Mouse (Mus musculus) embryo, embryonic 9.5 days (tissue): ENCODE data around the gene Snrnp70.

Source experiments
- DNase-seq: peaks from one replicate; pipeline ENCODE4 v3.0.0-alpha.2; 2017; ENCODE audit errors: extremely low spot score

Snrnp70 gene

DNA sequence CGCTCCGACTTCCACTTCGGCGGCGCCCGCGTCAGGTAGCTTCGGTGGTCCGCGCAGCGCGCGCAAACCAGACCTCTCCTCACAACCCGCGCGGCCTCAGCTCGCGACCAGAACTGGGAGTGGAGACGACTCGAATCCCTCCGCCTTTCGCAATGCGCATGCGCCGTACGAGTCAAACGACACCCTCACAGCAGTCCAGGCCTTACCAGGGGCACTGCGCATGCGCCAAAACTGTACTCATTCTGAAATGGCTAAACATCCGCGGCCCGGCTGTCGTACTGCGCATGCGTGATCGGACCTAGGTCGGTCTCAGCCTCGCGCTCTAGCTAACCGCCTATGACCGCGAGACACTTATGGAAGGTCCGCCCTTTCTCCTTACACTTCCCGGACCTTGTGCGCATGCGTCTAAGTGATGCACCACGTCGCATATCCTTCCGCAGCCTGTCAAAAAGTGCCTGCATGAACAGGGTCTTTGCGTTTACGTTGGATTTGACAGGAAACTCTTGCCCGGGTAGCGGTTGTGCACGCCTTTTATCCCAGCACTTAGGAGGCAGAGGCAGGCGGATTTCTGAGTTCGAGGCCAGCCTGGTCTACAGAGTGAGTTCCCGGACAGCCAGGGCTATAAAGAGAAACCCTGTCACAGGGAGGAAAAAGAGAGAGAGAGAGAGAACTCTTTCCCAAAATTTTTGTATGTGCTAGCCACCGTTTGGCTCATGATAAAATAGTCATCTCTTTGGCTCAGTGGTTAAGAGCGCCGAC is at the start of gene Snrnp70:
Snrnp70 (minus strand) TSS at position 165 of the 759 bp plus-strand sequence.
- peak; percentile 100 for DNase-seq

DNA sequence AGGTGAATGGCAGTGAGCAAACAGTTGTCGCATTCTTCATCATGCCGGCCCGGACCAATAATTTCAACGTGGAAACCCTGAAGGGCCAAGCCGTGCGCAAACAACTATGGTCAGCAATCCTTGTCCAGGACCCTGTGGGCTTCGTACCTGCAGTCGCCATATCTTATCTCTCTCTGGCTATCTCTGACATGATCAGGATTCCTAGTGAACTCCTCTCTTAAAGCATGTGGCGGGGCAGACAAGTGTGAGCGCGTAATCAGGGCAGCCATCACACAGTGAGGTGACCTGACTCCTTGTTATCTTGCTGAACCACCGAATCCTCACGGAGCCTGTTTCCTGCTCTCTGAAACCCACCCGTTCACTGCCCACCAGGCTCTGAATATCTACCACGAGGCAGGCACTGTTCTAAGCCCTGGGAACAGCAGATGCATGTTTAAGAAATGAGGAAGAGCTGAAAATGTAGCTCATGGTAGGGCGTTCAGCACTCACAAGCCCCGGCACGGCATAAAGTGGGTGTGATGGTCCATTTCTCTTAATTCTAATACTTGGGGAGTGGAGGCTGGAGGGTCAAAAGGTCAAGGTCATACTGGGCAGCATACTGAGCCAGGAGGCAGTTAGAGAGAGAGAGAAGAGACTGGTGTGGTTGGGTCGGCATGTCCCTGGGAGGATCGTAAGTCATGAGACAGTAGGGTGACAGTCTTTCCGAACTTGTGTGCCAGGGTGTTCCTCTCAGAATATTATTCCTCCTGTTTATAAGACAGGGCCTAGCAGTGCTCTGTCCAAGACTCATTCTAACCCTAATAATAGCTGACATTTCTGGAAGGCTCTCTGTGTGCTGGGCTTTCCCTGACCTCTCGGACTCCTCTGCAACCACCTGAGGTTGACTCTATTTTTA is 48.2 kb upstream of the Snrnp70 start:
- no peak for DNase-seq

DNA sequence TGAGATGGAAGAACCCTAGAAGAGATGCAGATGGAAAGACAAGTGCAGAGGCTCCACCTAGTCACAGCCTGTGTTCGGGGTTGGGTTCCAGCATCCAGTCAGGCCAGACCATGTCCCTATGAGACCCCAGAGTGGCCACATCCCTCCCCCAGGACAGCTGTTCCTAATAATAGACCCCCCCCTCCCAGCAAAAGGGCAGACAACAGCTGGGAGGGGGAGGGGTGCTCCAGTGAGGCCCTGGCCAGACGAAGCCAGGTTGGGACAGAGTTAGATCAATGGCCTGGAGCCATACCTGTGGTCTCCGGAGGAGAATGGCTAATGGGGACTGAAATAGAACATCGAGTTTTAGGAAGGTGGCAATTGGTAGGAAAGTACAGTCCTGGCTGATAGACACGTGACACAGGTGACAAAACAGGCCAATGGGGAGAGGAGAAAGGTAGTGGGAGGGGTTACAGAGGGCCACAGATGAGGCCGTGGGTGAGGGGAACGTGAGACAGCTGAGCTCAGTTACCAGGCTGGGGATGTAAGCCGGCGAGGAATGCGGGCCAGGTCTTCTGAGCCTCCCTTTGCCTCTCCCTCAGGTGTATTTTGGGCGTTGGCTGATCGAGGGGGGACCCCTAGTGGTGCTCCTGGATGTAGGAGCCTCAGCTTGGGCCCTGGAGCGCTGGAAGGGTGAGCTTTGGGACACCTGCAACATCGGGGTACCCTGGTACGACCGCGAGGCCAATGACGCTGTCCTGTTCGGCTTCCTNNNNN is 42.2 kb upstream of the Snrnp70 start, which contains the start of gene Ruvbl2:
Ruvbl2 (minus strand) TSS at position 576 of the 756 bp plus-strand sequence.
- DNase-seq, result no peak

DNA sequence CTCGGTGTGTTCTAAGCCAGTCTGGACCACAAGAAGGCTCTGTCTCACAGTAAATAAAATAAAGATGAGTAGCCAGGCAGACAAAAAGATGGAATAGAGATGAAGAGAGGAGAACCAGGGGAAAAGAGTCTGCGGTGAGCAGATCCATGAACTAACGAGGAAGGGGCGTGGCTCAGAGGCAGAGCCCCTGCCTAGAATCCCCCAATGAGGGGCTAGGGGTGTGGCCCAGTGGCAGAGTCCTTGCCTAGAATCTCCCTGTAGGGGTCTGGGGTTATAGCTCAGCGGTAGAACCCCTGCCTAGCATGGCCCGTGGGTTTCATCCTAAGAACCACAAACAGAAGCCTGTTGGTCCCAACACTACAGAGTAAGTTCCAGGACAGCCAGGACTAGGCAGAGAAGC is 41.5 kb upstream of the Snrnp70 start:
- no peak for DNase-seq

DNA sequence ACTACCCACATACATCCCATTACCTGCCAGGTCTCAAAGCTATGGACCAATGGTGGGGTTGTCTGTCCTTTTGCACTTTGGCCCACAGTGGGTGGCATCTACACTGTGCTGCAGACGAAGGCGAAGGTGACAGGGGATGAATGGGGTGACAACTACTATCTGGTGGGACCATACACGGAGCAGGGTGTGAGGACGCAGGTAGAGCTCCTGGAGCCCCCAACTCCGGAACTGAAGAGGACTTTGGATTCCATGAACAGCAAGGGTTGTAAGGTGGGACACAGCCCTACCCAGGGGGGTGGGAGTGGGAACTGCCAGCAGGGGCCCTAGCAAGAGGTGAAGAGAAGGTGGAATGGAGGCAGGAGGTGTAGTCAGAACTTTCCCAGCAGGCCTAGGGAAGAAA is 40.9 kb upstream of the Snrnp70 start:
- DNase-seq, result no peak

DNA sequence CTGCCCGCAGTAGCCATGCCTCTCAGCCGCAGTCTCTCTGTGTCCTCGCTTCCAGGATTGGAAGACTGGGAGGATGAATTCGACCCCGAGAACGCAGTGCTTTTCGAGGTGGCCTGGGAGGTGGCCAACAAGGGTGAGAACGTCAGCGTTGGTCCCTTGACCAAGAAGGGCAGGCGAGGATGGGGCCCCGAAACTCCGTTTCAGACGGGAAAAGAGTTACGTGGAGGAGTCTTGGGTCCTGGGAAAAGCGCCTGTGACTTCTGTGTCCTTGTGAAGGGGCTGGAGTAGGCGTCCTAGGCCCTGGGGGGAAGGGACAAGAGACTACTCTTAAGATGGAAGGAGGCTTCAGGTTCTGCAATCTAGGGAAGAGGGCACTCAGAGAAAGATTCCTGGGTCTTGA is 39.5 kb upstream of the Snrnp70 start:
- no peak for DNase-seq

DNA sequence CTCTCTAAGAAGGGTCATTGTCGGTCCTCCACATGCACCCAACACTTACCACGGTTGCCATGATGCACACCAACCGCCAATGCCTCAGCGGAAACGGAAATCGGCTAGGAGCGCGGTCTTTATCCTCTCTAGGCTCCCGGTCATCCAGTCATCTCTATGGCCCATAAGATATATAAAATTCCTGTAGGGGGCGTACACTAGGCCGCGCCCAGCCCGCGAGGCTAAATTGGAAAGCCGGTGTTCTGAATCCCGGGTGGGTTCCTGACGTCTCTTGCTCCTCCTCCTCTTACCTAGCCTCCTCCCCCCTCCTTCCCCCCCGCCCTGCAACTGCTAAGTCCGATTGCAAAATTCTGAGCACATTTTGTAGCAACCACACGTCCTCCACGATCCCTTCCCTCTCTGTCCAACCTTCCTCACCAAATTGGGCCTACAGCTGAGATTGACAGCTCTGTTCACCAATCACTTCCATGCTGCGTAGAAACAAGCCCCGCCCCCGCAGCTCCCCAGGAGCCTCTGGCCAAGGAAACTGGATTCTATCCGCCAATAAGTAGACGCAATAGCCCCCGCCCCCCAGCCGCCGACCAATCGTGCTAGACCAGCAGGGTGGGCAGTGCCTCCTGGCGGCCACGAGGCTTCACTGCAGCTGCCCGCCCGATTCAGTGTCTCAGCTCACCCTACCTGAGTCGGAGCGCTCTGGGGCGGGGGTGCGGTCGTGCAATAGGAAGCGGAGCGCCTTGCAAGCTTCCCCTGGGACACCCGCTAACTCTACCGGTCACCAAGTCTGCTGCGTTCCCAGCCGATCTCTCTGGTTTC is 38.9 kb upstream of the Snrnp70 start, which contains the start of gene Gys1:
Gys1 (plus strand) TSS at position 642 of the 813 bp plus-strand sequence.
- DNase-seq, result peak; percentile 100

DNA sequence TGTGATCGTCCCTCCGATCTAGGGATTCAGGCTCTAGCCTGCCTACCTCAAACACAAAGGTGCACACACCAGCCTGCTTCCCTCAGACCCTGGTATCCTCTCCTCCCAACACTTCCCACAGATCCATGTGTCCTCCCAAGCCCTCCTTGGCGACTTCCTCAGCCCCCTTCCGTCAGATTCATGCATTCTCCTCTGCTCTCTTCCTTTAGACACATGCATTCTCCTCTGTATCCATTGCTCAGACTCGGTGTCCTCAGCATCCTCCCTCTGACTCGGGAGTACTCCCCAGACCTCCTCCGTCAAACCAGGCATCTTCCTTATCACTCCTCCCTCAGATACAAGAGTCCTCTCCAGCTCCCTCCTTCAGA is 38.3 kb upstream of the Snrnp70 start:
- DNase-seq, result no peak

DNA sequence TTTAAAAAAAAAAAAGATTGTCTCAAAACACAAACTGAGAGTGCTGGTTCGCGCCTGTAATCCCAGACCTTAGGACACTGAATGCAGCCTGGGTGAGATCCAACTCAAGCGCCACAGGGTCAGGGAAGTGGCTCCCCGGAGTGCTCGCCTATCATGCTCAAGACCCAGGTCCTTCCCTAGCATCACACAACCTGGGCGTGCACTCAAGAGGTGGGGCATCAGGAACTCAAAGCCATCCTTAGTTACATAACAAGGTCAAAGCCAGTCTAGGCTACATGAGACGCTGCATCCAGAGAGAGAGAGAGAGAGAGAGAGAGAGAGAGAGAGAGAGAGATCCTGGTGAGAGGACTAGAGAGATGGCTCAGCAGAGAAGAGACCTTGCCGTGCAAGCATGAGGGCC is 31.0 kb upstream of the Snrnp70 start:
- DNase-seq, result no peak

DNA sequence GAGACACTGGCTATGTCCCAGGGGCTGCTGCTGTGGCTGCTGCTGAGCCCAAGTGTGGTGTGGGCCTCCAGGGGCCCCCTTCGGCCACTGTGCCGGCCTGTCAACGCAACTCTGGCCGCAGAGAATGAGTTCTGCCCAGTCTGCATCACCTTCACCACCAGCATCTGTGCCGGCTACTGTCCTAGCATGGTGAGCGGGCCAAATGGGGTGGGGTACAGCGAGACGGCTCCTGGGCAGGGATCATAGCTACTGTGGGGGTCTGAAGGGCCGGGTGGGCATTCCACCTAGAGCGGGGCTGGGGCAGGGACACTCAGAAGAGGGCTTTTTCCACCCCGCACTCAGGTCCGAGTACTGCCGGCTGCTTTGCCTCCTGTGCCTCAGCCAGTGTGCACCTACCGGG is 25.7 kb upstream of the Snrnp70 start:
- no peak for DNase-seq

DNA sequence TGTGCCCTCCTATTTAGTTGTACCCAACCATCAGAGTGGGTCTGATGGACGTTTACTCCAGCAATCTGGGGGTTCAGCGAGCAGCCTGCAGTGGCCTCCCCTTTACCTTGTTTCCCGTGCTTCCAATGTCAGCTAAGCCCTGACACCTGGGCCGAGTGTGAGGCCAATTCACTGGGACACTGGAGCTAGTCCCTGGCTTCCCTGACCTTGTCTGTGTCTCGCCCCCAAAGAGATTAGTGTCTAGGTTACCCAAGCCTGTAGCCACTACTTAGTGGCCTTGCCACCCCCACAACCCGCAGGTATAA is 25.0 kb upstream of the Snrnp70 start, which contains the start of gene Lhb:
Lhb (plus strand) TSS at position 206 of the 305 bp plus-strand sequence.
- no peak for DNase-seq

DNA sequence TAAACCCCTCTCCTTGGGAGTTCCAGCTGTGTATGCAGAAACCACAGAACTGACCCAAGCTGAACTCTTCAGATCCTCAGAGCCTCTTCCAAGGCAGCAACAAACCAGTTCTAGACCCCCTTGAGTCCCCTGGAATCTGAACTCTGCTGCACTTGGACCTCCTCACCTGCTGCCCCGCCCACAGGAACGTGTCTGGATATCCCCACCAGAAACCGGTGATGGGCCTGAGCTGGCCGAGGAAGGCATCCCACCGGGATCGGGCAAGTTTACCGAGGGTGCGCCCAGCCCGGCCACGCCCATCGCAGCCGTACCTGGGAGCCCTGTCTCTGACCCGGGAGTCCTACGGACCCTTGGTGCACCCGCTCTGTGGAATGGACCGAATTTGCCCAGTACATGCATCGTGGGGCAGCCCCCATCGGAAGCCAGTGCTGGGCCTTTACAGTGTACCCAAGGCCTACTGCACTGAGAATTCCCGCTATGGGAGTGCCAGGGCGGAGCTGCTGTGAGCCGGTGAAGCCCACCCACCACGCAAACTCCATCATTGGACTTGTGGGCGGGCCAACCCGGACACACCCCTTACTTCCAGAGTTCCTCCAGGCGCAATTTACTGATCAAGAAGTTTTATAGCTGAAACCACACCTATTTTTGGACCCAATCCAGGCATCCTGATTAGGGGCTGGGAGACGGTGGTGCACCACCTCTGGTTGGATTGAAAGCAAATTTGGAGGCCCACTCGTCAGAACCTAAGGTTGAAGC is 24.5 kb upstream of the Snrnp70 start:
- DNase-seq, result peak; percentile 41

DNA sequence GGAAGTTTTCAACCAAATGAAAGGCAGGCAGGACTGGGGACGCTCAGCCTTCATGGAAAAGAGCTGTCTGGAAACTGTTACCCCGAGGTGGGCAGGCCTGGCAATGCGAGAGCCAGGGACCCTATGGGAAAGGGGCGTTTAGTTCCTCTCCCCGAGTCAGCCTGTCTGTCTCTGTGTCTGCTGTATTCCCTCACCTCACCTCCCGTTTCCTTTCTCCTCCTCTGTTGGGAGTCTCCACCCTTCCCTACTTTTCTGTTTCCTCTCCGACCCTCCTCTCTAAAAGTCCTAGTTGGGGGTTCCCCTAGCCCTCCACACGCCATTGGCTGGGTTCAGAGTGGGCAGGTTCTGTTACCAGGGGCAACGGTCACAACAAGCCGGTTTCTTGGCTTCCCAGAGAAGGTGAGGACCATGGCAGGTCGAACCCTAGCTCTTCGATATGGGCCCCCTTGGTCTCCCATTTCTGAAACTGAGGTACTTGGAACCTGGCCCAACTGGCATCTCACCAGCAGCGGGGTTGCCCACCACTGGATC is 22.5 kb upstream of the Snrnp70 start:
- no peak for DNase-seq

DNA sequence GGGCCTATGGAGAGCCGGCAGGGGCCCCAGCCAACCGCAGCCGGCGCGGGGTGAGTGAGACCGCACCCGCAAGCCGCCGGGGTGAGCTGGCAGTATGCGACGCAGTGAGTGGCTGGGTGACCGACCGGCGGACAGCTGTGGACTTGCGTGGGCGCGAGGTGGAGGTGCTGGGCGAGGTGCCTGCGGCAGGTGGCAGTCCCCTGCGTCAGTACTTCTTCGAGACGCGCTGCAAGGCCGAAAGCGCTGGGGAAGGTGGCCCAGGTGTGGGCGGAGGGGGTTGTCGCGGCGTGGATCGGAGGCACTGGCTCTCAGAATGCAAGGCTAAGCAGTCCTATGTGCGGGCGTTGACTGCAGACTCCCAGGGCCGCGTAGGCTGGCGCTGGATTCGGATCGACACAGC is 20.1 kb upstream of the Snrnp70 start:
- DNase-seq, result no peak

DNA sequence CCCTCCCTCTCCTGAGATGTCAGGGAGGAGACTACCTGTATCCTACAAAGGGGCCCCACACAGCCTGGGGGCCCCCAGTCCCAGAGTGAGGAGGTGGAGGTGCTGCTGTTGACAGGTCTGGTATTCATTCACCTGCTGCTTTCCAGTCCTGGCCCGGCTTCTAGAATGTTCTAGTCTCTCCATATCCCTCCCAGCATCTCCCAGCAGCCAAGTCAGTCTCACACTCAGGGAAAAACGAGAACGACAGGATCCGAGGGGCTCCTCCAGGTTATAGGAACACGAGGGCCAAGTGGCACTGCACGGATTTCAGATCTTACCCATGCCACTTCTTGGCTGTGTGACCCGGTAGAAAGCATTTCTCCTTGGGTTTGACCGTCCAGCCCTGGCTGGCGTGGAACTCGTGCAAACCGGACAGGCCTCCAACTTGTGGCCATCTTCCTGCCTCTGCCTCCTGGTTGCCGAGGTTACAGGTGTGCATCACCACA is 19.2 kb upstream of the Snrnp70 start:
- no peak for DNase-seq

DNA sequence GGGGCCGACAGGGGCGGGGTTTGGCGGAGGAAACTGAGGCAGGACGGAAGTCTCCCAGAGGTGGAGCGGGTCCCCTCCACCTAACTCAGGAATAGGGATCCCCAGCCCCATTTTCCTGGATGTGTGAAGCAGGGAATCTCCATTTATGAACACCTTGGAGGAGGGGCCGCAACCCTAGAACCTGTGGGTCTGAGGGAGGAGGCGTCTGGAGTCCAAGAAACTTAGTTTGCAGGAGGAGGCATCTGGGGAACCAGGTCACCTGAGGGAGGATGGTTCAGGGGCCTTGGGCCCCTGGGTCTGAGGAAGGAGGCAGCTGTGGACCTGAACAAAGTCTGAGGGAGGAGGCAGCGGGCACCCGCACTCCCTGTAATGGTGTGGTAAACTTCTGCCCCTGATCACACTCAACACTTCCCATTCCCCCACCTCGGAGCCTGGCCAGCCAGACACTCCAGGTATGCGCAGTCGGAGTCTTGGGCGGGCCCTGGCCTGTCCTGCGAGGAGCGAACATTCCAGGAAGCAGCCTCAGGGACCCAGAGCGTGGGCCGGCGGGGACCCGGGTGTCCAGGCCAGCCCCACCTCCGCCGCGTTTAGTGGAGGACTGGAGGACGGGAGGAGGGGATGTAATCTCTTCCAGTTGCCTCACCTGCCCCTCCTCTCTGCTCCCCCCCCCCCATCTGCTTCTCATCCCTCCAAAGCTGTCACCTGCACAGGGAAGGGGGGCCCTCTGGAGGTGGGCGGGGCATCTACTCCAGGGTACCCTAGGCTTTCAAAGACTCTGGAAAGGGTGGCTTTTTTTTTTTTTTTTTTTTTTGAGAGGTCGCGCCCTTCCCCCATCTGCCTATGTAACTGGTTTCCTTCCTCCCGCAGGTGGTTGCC is 18.6 kb upstream of the Snrnp70 start:
- peak; percentile 33 for DNase-seq

DNA sequence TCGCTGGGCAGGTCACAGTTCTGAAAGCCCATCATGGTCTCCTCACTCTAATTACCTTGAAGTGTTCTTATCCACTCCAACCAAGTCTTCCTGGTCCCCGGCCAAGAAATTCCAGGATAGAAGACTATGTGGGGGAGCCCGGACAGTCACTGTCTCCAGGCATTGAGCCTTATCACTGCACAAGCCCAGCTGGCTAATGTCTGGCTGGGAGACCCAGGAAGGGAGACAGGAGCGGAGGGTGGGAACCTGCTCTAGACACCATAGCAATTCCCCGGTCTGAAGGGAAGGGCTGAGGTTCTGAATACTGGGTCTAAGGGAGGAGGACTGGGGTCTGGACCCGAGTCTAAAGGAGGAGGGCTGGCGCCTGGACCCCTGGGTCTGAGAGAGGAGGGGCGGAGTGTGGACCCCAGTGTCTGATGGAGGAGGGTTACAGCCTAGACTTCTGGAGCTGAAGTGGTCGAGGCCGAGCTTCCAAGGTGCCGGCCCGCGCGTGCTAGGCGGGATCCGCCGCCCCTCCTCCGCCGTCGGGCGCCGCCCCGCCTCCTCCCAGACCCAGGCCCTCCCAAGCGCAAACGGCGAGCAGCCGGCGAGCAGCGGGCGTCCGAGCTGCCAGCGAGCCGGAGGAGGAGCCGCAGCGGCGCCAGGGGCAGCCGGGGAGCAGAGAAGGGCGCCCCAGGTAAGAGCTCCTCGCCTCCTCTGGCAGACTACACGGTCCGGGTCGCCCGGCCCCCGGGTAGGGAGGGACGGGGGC is 17.7 kb upstream of the Snrnp70 start, which contains the start of gene Ntf5:
Ntf5 (plus strand) TSS at position 583 of the 751 bp plus-strand sequence.
- peak; percentile 51 for DNase-seq

DNA sequence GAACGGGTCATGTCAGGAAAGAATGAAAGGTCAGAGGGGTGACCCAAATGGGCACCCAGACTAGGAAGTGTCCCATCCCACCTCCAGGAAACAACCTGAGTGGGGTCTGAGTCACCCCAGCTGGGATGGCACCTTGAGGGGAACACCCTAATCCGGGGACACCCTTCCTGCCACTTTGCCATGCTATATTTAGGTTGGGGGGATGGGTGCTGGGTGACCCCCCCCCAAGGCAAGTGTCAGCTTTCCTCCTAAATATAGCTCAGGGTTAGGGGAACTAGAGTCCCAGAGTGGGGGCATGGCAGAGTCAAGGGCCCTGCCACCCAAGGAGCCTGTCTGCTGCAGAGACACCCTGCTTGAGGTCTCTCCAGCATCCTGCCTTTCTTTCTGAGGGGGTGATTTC is 16.9 kb upstream of the Snrnp70 start:
- no peak for DNase-seq
